Mouse (Mus musculus) heart, embryonic 11.5 days (tissue): Measurements from ENCODE around the gene Gm49342. TPM values are rescaled to one million over a fixed set of nuclear protein-coding genes. Genes with fewer than 3 reads are reported as not detected.
"Not testable (repeated sequence)": the region's sequence is repeated elsewhere in the genome, so short reads cannot be mapped to it uniquely, and the experiment has no call there.

ENCODE experiments used
- ATAC-seq: fragments of 200-750 bp; cut with Nextera tagmentation; replicated peaks from 2 replicates; pipeline ENCODE4 v1.8.0; 2017; ENCODE audit warnings: moderate library complexity; ENCODE audit not compliant: insufficient number of reproducible peaks, low FRiP score, low TSS enrichment
- H3K27ac ChIP-seq: fragments of 300-500 bp; sonication (generic); 2 replicates; pipeline ENCODE4 v1.5.1; 2014; ENCODE audit warnings: mild to moderate bottlenecking, low read depth, low read length
- H3K27me3 ChIP-seq: fragments of 300-500 bp; sonication (generic); 2 replicates; pipeline ENCODE4 v1.6.1; 2014; ENCODE audit warnings: mild to moderate bottlenecking, low read length, mixed read lengths; ENCODE audit not compliant: control insufficient read depth, insufficient read depth
- H3K36me3 ChIP-seq: fragments of 300-500 bp; sonication (generic); 2 replicates; pipeline ENCODE4 v1.6.1; 2014; ENCODE audit warnings: mild to moderate bottlenecking, low read length, moderate library complexity, mixed read lengths; ENCODE audit not compliant: control insufficient read depth, insufficient read depth
- H3K4me1 ChIP-seq: fragments of 300-500 bp; sonication (generic); 2 replicates; pipeline ENCODE4 v1.6.1; 2014; ENCODE audit warnings: low read length; ENCODE audit not compliant: control insufficient read depth, insufficient read depth
- H3K4me2 ChIP-seq: fragments of 300-500 bp; sonication (generic); 2 replicates; pipeline ENCODE4 v1.6.1; 2014; ENCODE audit warnings: mild to moderate bottlenecking, moderate library complexity
- H3K4me3 ChIP-seq: fragments of 300-500 bp; sonication (generic); 2 replicates; pipeline ENCODE4 v1.5.1; 2014; ENCODE audit warnings: low read depth, low read length
- H3K9ac ChIP-seq: fragments of 300-500 bp; sonication (generic); 2 replicates; pipeline ENCODE4 v1.6.1; 2014; ENCODE audit warnings: mild to moderate bottlenecking, low read depth, low read length, moderate library complexity
- H3K9me3 ChIP-seq: fragments of 300-500 bp; sonication (generic); replicated peaks from 2 replicates; pipeline ENCODE4 v1.6.1; 2016; ENCODE audit warnings: low read length; ENCODE audit not compliant: control insufficient read depth
- WGBS: fragments of 180-500 bp; shearing (Covaris S2); extraction: QIAGEN DNeasy Blood & Tissue Kit; methylation state at CpG from one replicate; pipeline ENCODE4 v1.1.7; 2014; ENCODE audit not compliant: insufficient replicate concordance; 5-methylcytosine and 5-hydroxymethylcytosine counted together
- polyA plus RNA-seq: library from polyadenylated mRNA; unstranded; fragments of >200 nt; fragmentation: Nextera tagmentation; extraction: Ambion mirVana; gene quantifications from 2 replicates; pipeline ENCODE4 v1.2.1, GENCODE M21; 2014

The Gm49342 gene
- polyA plus RNA-seq, 1 experiment from 2014 or later: not detected

- H3K4me1 ChIP-seq, H3K4me2 ChIP-seq, H3K36me3 ChIP-seq, H3K9me3 ChIP-seq, H3K4me3 ChIP-seq, ATAC-seq, H3K9ac ChIP-seq, H3K27ac ChIP-seq, H3K27me3 ChIP-seq: not testable (repeated sequence)
Measured at GRCm38 (mm10) chr14:50905327-50905726, 39.0 kb upstream of the Gm49342 start.

- no peak overlapping the region for H3K27ac ChIP-seq
- H3K4me3 ChIP-seq: no peak overlapping the region
- H3K4me2 ChIP-seq: no peak overlapping the region
- no peak for ATAC-seq
- 0 out of 2 replicates have a peak, but pooled peaks cover 4% of the 10 kb centered on the region for H3K4me1 ChIP-seq
- 69% methylated on average over 4 of the region's 4 CpGs for WGBS
- no peaks in the 10 kb centered on the region for H3K36me3 ChIP-seq
- no peaks in the 10 kb centered on the region for H3K9me3 ChIP-seq
- no peak overlapping the region for H3K9ac ChIP-seq
- no peaks in the 10 kb centered on the region for H3K27me3 ChIP-seq
Measured at GRCm38 (mm10) chr14:50908126-50908525, 36.2 kb upstream of the Gm49342 start.

GRCm38 (mm10) chr14:50911356-50911755 lies 33.0 kb upstream of the Gm49342 start:
- no peak for ATAC-seq
- Histone ChIP-seq H3K27me3 (no peaks in the 10 kb centered on the region), H3K27ac (no peak overlapping the region), H3K9me3 (no peaks in the 10 kb centered on the region), H3K9ac (no peak overlapping the region), H3K36me3 (peaks cover 15% of the 10 kb centered on the region), H3K4me1 (no peaks in the 10 kb centered on the region), H3K4me3 (no peak overlapping the region), H3K4me2 (no peak overlapping the region)
- WGBS: 51% methylated on average over 3 of the region's 3 CpGs

- Histone ChIP-seq H3K4me3 (peak overlapping the region; percentile 89), H3K4me2 (peak overlapping the region; percentile 80), H3K36me3 (peaks cover 19% of the 10 kb centered on the region)
- 57% methylated on average over 1 of the region's 1 CpGs for WGBS
- not testable (repeated sequence) for H3K27me3 ChIP-seq, H3K4me1 ChIP-seq, H3K9me3 ChIP-seq, ATAC-seq, H3K9ac ChIP-seq, H3K27ac ChIP-seq
Measured at GRCm38 (mm10) chr14:50923437-50923836, 20.9 kb upstream of the Gm49342 start.

GRCm38 (mm10) chr14:50924281-50925064 lies 19.8 kb upstream of the Gm49342 start, which contains the start of the genes Osgep and Apex1:
Gene Osgep, minus strand, starts transcription at chr14:50924893.
Gene Apex1, plus strand, starts transcription at chr14:50924968.
- H3K4me1 ChIP-seq: no peaks in the 10 kb centered on the region; the same call in none of the 2 replicates
- peak within 1 kb of the TSS; percentile 89 for H3K4me3 ChIP-seq
- peaks cover 27% of the 10 kb centered on the region for H3K36me3 ChIP-seq
- H3K27me3 ChIP-seq: no peaks in the 10 kb centered on the region
- peak; percentile 95 for ATAC-seq
- H3K4me2 ChIP-seq: peak within 1 kb of the TSS; percentile 80
- no peaks in the 10 kb centered on the region for H3K9me3 ChIP-seq
- peak within 1 kb of the TSS; percentile 93 for H3K9ac ChIP-seq
- peak within 1 kb of the TSS; percentile 93 for H3K27ac ChIP-seq
- under 1% methylated on average over 57 of the region's 57 CpGs for WGBS

GRCm38 (mm10) chr14:50925111-50925920 lies 19.0 kb upstream of the Gm49342 start:
- Histone ChIP-seq H3K4me3 (peak overlapping the region; percentile 89), H3K27ac (peak overlapping the region; percentile 93), H3K27me3 (no peaks in the 10 kb centered on the region), H3K36me3 (peaks cover 24% of the 10 kb centered on the region), H3K9me3 (no peaks in the 10 kb centered on the region), H3K9ac (peak overlapping the region; percentile 93), H3K4me1 (peaks cover 7% of the 10 kb centered on the region), H3K4me2 (peak overlapping the region; percentile 80)
- ATAC-seq: peak; percentile 40; the same call in 1 of the 2 replicates
- WGBS: 2% methylated on average over 38 of the region's 38 CpGs

- Histone ChIP-seq H3K4me3 (no peak overlapping the region), H3K9ac (no peak overlapping the region), H3K27ac (no peak overlapping the region), H3K4me2 (no peak overlapping the region), H3K9me3 (no peaks in the 10 kb centered on the region), H3K4me1 (peaks cover 7% of the 10 kb centered on the region), H3K27me3 (no peaks in the 10 kb centered on the region), H3K36me3 (peaks cover 24% of the 10 kb centered on the region)
- ATAC-seq: no peak
- WGBS: 82% methylated on average over 3 of the region's 3 CpGs
Measured at GRCm38 (mm10) chr14:50927366-50927765, 17.0 kb upstream of the Gm49342 start.

- Histone ChIP-seq H3K27ac (peak overlapping the region; percentile 80), H3K4me2 (peak overlapping the region; percentile 87), H3K9ac (peak overlapping the region; percentile 97), H3K27me3 (no peaks in the 10 kb centered on the region), H3K9me3 (no peaks in the 10 kb centered on the region), H3K36me3 (peaks cover 24% of the 10 kb centered on the region), H3K4me3 (peak overlapping the region; percentile 97), H3K4me1 (peaks cover 7% of the 10 kb centered on the region)
- ATAC-seq: no peak
- WGBS: 18% methylated on average over 10 of the region's 10 CpGs
Measured at GRCm38 (mm10) chr14:50929951-50930350, 14.4 kb upstream of the Gm49342 start.
